Mouse (Mus musculus) embryonic facial prominence, embryonic 14.5 days (tissue): ENCODE measurements around the gene Pltp. TPM values are rescaled to one million over a fixed set of nuclear protein-coding genes. Genes with fewer than 3 reads are reported as not detected.
A peak's percentile ranks its signal among the peaks of the same experiment; 100 is the strongest.

Experiments
- ATAC-seq: fragments of 200-750 bp; cut with Nextera tagmentation; 2 replicates; pipeline ENCODE4 v1.8.0; 2017; ENCODE audit warnings: low read depth, moderate number of reproducible peaks, moderate TSS enrichment
- DNase-seq: peaks from one replicate; pipeline ENCODE4 v3.0.0-alpha.2; 2015; ENCODE audit warnings: low spot score
- H3K27ac ChIP-seq: fragments of 300-500 bp; sonication (generic); replicated peaks from 2 replicates; pipeline ENCODE4 v1.5.1; 2014; ENCODE audit warnings: low read depth, mild to moderate bottlenecking, low read length, moderate library complexity
- H3K27me3 ChIP-seq: fragments of 300-500 bp; sonication (generic); replicated peaks from 2 replicates; pipeline ENCODE4 v1.6.1; 2014; ENCODE audit warnings: low read length; ENCODE audit not compliant: control insufficient read depth, insufficient read depth
- H3K36me3 ChIP-seq: fragments of 300-500 bp; sonication (generic); 2 replicates; pipeline ENCODE4 v1.6.1; 2014; ENCODE audit warnings: low read length, mixed read lengths; ENCODE audit not compliant: control insufficient read depth, insufficient read depth
- H3K4me1 ChIP-seq: fragments of 300-500 bp; sonication (generic); 2 replicates; pipeline ENCODE4 v1.6.1; 2014; ENCODE audit warnings: antibody characterized with exemption, low read length; ENCODE audit not compliant: control insufficient read depth, insufficient read depth
- H3K4me2 ChIP-seq: fragments of 300-500 bp; sonication (generic); 2 replicates; pipeline ENCODE4 v1.6.1; 2014; ENCODE audit warnings: low read depth, mild to moderate bottlenecking, low read length, moderate library complexity, mixed read lengths
- H3K4me3 ChIP-seq: fragments of 300-500 bp; sonication (generic); 2 replicates; pipeline ENCODE4 v1.5.1; 2014; ENCODE audit warnings: low read depth, mild to moderate bottlenecking, low read length
- H3K9ac ChIP-seq: fragments of 300-500 bp; sonication (generic); 2 replicates; pipeline ENCODE4 v1.6.1; 2014; ENCODE audit warnings: low read depth, mild to moderate bottlenecking, low read length, moderate library complexity, mixed read lengths
- H3K9me3 ChIP-seq: fragments of 300-500 bp; sonication (generic); 2 replicates; pipeline ENCODE4 v1.6.1; 2016; ENCODE audit warnings: low read length; ENCODE audit not compliant: control insufficient read depth
- WGBS: fragments of 180-500 bp; shearing (Covaris S2); extraction: QIAGEN DNeasy Blood & Tissue Kit; methylation state at CpG from one replicate; pipeline ENCODE4 v1.1.7; 2014; 5-methylcytosine and 5-hydroxymethylcytosine counted together
- polyA plus RNA-seq: library from polyadenylated mRNA; unstranded; fragments of >200 nt; fragmentation: Nextera tagmentation; extraction: Ambion mirVana; gene quantifications from 2 replicates; pipeline ENCODE4 v1.2.1, GENCODE M21; 2014

The Pltp gene
- polyA plus RNA-seq, 1 experiment from 2014 or later: 50.1 TPM

DNA sequence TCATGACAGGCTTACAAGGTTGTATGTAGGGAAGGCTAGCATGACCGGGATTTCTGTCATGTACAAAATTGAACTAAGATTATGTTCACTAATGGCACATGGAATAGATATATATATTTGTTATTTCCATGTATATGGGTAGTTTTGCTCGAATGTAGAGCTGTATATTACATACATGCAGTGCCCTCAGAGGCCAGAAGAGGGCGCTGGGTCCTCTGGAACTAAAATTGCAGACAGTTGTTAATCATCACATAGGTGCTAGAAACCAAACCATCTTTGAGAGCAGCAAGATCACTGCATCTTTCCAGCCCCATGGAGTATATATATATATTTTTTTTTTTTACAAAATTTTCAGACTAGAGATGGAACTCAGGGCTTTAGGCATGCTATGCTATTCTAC, 11.7 kb downstream of the Pltp start:
- Histone ChIP-seq H3K9me3 (no peaks in the 10 kb centered on the region), H3K27me3 (no peaks in the 10 kb centered on the region), H3K27ac (no peak overlapping the region), H3K4me3 (no peak overlapping the region), H3K4me1 (no peaks in the 10 kb centered on the region), H3K4me2 (no peak overlapping the region), H3K9ac (no peak overlapping the region), H3K36me3 (peaks cover 6% of the 10 kb centered on the region)
- 55% methylated on average over 3 of the region's 3 CpGs for WGBS
- ATAC-seq: no peak
- no peak for DNase-seq

DNA sequence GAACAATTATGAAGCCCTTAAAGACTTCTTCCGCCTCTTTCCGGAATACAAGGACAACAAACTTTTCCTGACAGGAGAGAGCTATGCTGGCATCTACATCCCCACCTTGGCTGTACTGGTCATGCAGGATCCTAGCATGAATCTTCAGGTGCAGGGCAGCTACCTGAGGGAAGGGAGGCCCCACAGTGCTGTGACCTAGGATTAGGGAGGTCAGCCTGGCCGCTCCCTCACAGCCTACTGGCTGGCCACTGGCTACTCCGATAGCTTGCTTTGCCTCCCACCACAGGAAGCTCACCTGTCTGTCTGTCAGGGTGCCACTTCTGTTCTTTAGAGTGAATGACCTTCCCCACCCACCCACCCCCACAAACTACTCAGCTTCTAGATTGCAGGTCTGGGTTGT, 22.3 kb downstream of the Pltp start:
- Histone ChIP-seq H3K9ac (no peak overlapping the region), H3K27me3 (no peaks in the 10 kb centered on the region), H3K4me3 (no peak overlapping the region), H3K9me3 (no peaks in the 10 kb centered on the region), H3K4me1 (0 out of 2 replicates have a peak, but pooled peaks cover 4% of the 10 kb centered on the region), H3K36me3 (peaks cover 21% of the 10 kb centered on the region), H3K27ac (no peak overlapping the region), H3K4me2 (no peak overlapping the region)
- DNase-seq: no peak
- ATAC-seq: no peak
- WGBS: 94% methylated on average over 4 of the region's 4 CpGs

DNA sequence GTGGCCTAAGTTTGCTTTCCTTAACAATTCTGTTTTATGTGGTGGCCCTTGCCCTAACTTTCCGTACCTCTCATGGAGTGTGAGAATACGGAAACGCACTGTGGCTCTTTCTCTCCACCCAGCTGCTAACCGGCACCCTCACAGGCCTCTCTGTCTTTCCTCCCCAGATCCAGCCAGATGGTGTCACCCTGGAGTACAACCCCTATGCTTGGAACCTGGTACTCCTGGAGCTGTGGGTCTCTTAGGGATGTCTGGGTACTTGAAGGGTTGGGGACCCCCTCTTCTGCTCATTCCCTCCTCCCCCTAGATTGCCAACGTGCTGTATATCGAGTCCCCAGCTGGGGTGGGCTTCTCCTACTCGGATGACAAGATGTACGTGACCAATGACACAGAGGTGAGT, 23.0 kb downstream of the Pltp start:
- Histone ChIP-seq H3K36me3 (peaks cover 15% of the 10 kb centered on the region), H3K27ac (no peak overlapping the region), H3K9ac (peak overlapping the region; percentile 75), H3K27me3 (no peaks in the 10 kb centered on the region), H3K9me3 (no peaks in the 10 kb centered on the region), H3K4me3 (peak overlapping the region; percentile 75), H3K4me2 (peak overlapping the region; percentile 86), H3K4me1 (0 out of 2 replicates have a peak, but pooled peaks cover 4% of the 10 kb centered on the region)
- DNase-seq (peak; percentile 12), ATAC-seq (no peak)
- 42% methylated on average over 8 of the region's 8 CpGs for WGBS

DNA sequence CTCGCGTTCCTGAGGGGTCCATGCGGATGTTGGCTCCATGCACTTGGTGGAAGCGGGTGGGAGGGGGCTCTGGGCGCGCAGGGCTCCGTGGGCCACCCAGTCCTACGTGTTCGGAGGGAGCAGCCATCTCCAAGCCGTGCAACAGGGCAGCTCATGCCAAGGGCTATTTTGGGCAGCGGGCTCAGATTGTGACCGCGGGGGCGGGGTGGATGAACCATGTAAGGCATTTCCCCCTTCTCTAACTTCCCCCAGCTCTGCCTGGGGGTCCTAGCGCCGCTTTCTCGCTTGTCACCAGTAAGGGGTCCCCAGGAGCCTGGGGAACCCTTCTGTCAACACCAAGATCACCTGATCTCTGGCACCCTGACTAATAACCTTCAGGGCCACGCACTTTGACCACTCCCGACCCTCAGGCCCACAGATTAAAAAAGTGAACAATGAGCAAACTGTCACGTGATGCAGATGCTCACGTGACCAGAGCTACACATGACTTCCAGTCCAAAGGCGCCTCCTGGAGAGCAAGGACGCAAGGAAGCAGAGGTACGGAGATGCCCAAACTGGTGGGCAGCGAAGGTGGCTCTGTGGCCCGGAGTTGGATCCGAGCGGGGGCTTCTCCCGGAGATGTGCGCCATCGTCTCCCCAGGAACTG, 24.1 kb downstream of the Pltp start, which contains the start of gene Neurl2:
Gene Neurl2 (minus strand): TSS at position 143 of the 646 bp plus-strand sequence.
- Histone ChIP-seq H3K27me3 (no peaks in the 10 kb centered on the region), H3K36me3 (peaks cover 4% of the 10 kb centered on the region; the same call in 1 of the 2 replicates), H3K9me3 (no peaks in the 10 kb centered on the region), H3K4me3 (peak within 1 kb of the TSS; percentile 75), H3K9ac (peak within 1 kb of the TSS; percentile 75), H3K4me2 (peak within 1 kb of the TSS; percentile 86), H3K27ac (peak within 1 kb of the TSS; percentile 87), H3K4me1 (0 out of 2 replicates have a peak, but pooled peaks cover 4% of the 10 kb centered on the region)
- ATAC-seq (peak; percentile 73), DNase-seq (peak; percentile 97)
- under 1% methylated on average over 24 of the region's 31 CpGs for WGBS

DNA sequence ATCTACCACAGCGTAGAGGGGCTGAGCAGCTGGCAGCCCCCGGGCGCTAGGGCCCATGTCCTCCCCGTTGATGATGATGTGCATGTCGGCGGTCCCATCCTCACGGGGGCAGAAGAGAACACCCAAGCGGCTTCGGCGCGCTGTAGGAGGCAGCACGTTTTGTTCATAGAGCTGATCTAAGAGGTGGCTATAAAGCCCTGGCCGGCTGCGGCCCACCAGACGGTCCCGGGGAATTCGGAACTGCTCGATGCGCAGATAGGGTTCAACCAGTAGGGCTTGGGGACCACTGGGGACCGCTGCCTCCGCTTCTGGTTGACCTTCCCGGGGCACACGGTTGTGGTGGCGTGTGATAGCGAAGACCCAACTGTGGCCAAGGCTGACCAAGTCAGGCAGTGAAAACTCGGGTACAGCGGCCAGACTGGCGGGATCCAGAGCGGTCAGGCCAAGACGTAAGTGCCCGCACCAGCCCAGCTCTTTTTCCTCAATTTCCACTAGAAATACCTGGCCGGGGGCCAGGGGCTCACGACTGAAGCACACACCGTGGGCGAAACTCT, 24.7 kb downstream of the Pltp start, which contains the start of gene Ctsa:
Gene Ctsa (plus strand): TSS at position 126 of the 554 bp plus-strand sequence.
- Histone ChIP-seq H3K4me3 (peak within 1 kb of the TSS; percentile 75), H3K9me3 (no peaks in the 10 kb centered on the region), H3K36me3 (no peaks in the 10 kb centered on the region), H3K4me2 (peak within 1 kb of the TSS; percentile 86), H3K4me1 (0 out of 2 replicates have a peak, but pooled peaks cover 4% of the 10 kb centered on the region), H3K27ac (peak within 1 kb of the TSS; percentile 87), H3K27me3 (no peaks in the 10 kb centered on the region), H3K9ac (peak within 1 kb of the TSS; percentile 75)
- 1% methylated on average over 34 of the region's 35 CpGs for WGBS
- DNase-seq (peak; percentile 87), ATAC-seq (peak; percentile 73)

DNA sequence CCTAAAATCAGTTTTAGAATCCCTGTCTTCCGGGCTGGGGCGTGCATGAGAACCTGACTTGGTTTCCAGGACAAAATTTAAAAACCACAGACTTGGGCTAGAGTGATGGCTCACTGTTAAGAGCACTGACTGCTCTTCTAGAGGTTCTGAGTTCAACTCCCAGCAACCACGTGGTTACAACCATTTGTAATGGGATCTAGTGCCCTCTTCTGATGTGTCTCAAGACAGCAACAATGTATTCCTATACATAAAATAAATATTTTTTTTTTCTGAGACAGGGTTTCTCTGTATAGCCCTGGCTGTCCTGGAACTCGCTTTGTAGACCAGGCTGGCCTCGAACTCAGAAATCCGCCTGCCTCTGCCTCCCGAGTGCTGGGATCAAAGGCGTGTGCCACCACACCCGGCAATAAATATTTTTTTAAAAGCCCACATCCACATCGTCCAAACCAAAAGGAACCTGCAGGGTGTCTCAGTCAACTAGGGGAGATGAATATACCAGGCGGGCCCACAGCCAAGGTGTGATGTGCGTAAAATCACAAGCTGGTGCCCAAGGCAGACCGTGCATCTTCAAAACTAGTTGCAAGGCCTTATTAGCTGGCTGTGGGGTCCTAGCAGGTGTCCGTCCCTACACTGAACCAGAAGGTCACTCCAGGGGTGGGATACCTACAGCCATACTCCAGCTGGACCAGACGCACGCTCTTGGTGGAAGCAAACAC, 25.3 kb downstream of the Pltp start:
- ATAC-seq (no peak), DNase-seq (peak; percentile 8)
- Histone ChIP-seq H3K4me3 (peak overlapping the region; percentile 75), H3K36me3 (peaks cover 6% of the 10 kb centered on the region), H3K9me3 (no peaks in the 10 kb centered on the region), H3K4me1 (0 out of 2 replicates have a peak, but pooled peaks cover 4% of the 10 kb centered on the region), H3K4me2 (peak overlapping the region; percentile 86), H3K27me3 (no peaks in the 10 kb centered on the region), H3K27ac (peak overlapping the region; percentile 87; the same call in 1 of the 2 replicates), H3K9ac (peak overlapping the region; percentile 75)
- 59% methylated on average over 16 of the region's 16 CpGs for WGBS

DNA sequence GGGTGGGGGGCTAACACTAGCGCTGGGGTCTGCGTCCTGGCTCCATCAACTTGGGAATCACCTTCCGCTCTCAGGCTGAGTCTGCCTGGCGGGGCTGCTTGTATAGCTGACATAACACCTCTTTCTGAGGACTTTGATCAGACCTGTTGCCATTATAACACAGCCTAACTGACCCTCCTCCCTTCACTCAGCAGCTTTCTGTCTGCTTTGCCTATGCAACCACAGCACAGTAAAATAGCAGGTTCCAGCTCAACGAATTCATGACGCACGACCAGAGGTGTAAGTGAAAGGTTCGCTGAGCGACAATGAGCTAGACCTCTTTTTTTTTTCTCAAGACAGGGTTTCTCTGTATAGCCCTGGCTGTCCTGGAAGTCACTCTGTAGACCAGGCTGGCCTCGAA, 26.5 kb downstream of the Pltp start:
- 83% methylated on average over 10 of the region's 10 CpGs for WGBS
- H3K36me3 ChIP-seq: peaks cover 18% of the 10 kb centered on the region
- H3K9ac ChIP-seq: no peak overlapping the region
- H3K9me3 ChIP-seq: no peaks in the 10 kb centered on the region
- no peak overlapping the region for H3K4me2 ChIP-seq
- H3K27me3 ChIP-seq: no peaks in the 10 kb centered on the region
- H3K4me3 ChIP-seq: no peak overlapping the region
- 0 out of 2 replicates have a peak, but pooled peaks cover 4% of the 10 kb centered on the region for H3K4me1 ChIP-seq
- no peak overlapping the region for H3K27ac ChIP-seq
- ATAC-seq (no peak), DNase-seq (no peak)

DNA sequence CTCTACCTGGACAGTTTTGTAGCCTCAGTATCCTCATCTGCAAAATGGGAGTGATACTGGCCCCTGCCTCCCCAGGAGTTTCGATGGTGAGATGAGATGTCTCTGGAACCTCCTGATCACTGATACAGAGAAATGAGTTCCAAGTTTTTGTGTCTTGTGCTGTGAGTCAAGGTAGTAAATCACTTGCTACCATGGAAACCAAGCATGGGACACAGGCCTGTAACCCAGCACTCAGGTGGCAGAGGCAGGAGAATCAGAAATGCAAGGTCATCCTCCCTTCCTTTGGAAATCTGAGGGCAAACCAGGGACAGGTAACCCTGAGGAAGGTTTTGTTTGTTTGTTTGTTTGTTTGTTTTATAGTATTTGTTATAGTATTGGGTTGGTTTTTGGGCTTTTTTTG, 28.4 kb downstream of the Pltp start:
- no peak overlapping the region for H3K9ac ChIP-seq

More for the DNA sequence above, 28.4 kb downstream of the Pltp start:
- no peaks in the 10 kb centered on the region for H3K27me3 ChIP-seq
- H3K36me3 ChIP-seq: peaks cover 32% of the 10 kb centered on the region
- peaks cover 4% of the 10 kb centered on the region; the same call in 1 of the 2 replicates for H3K4me1 ChIP-seq
- no peak overlapping the region for H3K27ac ChIP-seq
- ATAC-seq (no peak), DNase-seq (no peak)
- H3K4me2 ChIP-seq: no peak overlapping the region
- no peaks in the 10 kb centered on the region for H3K9me3 ChIP-seq
- WGBS: 100% methylated on average over 1 of the region's 1 CpGs
- no peak overlapping the region for H3K4me3 ChIP-seq
